ENCODE assay signal across 21 mouse cellular contexts in the genomic region with DNA sequence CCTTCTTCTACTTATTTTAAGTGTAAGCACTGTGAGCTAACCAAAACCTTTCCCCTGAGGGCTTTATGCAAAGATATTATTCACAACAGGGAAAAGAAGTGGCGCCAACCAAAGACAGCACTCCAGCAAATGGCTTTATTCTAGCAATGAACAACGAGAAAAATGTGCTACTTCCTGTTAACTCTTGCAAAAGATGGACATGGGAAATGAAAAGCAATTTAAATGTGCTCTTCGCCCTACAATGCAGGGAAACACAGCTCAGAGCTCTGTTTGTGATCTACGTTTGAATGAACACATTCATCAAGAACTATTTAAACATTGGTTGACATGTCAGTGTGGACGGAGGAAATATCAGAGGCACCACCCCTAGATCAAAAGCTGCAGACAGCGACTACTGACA. TPM values are rescaled to one million over a fixed set of nuclear protein-coding genes. Genes with fewer than 3 reads are reported as not detected.
DNase-seq lines count a peak whose midpoint lies in the region; ATAC-seq and TF ChIP-seq lines count a peak whose summit lies in the region.
"Had no signal": no experiment of that assay in that cellular context is flagged by ENCODE, and none has a peak within 500 bp of the region (broad histone marks: within the 10 kb centered on the region; RNA-seq: fewer than 3 reads in every experiment).

No protein-coding gene starts in this region.

- no peak for TF ChIP-seq CTCF in lung, embryonic 14.5 days (IDR thresholded peaks at IDR 0.05; ENCODE audit: low read depth)
- TF ChIP-seq CTCF in lung, postnatal 0 days (IDR thresholded peaks at IDR 0.05): no peak
- no peak for TF ChIP-seq CTCF in stomach, postnatal 0 days (IDR thresholded peaks at IDR 0.05; ENCODE audit: low read depth)

- no peak overlapping the region for H3K9ac ChIP-seq in lung, embryonic 14.5 days
- no peak overlapping the region for H3K9ac ChIP-seq in lung, postnatal 0 days (replicated peaks; ENCODE audit: low read depth)
- no peak overlapping the region for H3K9ac ChIP-seq in stomach, postnatal 0 days (ENCODE audit: low read length)
- H3K9ac ChIP-seq: embryonic facial prominence, embryonic 12.5 days; forebrain, embryonic 13.5 days; forebrain, embryonic 15.5 days had no signal

- peaks cover 21% of the 10 kb centered on the region; the same call in 1 of the 2 replicates for H3K4me1 ChIP-seq in lung, embryonic 14.5 days (ENCODE audit: insufficient read depth)
- peaks cover 15% of the 10 kb centered on the region; the same call in 1 of the 2 replicates for H3K4me1 ChIP-seq in lung, postnatal 0 days (ENCODE audit: insufficient read depth, low read depth, low read length)
- H3K4me1 ChIP-seq in stomach, postnatal 0 days (replicated peaks; ENCODE audit: control insufficient read depth, insufficient read depth): no peaks in the 10 kb centered on the region
- H3K4me1 ChIP-seq: embryonic facial prominence, embryonic 10.5 days; embryonic facial prominence, embryonic 12.5 days had no signal

- H3K4me3 ChIP-seq in lung, embryonic 14.5 days (ENCODE audit: low read depth, low read length): no peak overlapping the region
- no peak overlapping the region for H3K4me3 ChIP-seq in lung, postnatal 0 days (ENCODE audit: low read depth, low read length)
- H3K4me3 ChIP-seq in stomach, postnatal 0 days (ENCODE audit: low read depth, low read length): no peak overlapping the region
- H3K4me3 ChIP-seq: embryonic facial prominence, embryonic 10.5 days; embryonic facial prominence, embryonic 12.5 days; forebrain, embryonic 13.5 days; forebrain, embryonic 15.5 days had no signal

- no peak overlapping the region for H3K27ac ChIP-seq in lung, embryonic 14.5 days (ENCODE audit: low read depth)
- H3K27ac ChIP-seq in lung, postnatal 0 days (ENCODE audit: low read length): no peak overlapping the region
- 0 out of 2 replicates have a peak overlapping the region, but pooled peaks have one; percentile 13 for H3K27ac ChIP-seq in stomach, postnatal 0 days (replicated peaks)
- H3K27ac ChIP-seq: embryonic facial prominence, embryonic 10.5 days; embryonic facial prominence, embryonic 12.5 days; forebrain, embryonic 13.5 days; forebrain, embryonic 15.5 days had no signal

- no peak overlapping the region for H3K4me2 ChIP-seq in lung, embryonic 14.5 days
- H3K4me2 ChIP-seq in lung, postnatal 0 days (replicated peaks; ENCODE audit: low read depth, low read length): no peak overlapping the region
- no peak overlapping the region for H3K4me2 ChIP-seq in stomach, postnatal 0 days (replicated peaks; ENCODE audit: low read depth)
- H3K4me2 ChIP-seq: embryonic facial prominence, embryonic 12.5 days; forebrain, embryonic 13.5 days; forebrain, embryonic 15.5 days had no signal

- H3K9me3 ChIP-seq in lung, embryonic 14.5 days (ENCODE audit: low read depth, low read length): no peaks in the 10 kb centered on the region
- H3K9me3 ChIP-seq in lung, postnatal 0 days (ENCODE audit: low read length): no peaks in the 10 kb centered on the region
- no peaks in the 10 kb centered on the region for H3K9me3 ChIP-seq in stomach, postnatal 0 days (ENCODE audit: control insufficient read depth, low read length)
- H3K9me3 ChIP-seq: embryonic facial prominence, embryonic 10.5 days; embryonic facial prominence, embryonic 12.5 days; forebrain, embryonic 13.5 days; forebrain, embryonic 15.5 days; G1E had no signal

- ATAC-seq in lung, embryonic 14.5 days (ENCODE audit: insufficient read depth): peak; percentile 67
- ATAC-seq in lung, postnatal 0 days: peak; percentile 60
- peak; percentile 24; the same call in 1 of the 2 replicates for ATAC-seq in stomach, postnatal 0 days (ENCODE audit: low FRiP score, low TSS enrichment)
- ATAC-seq: activated CD4-positive, CD25-positive, alpha-beta regulatory T cell, adult 4 months; forebrain, embryonic 13.5 days; forebrain, embryonic 15.5 days; Patski had no signal

- peak; percentile 80 for TF ChIP-seq EP300 in lung, postnatal 0 days (IDR thresholded peaks at IDR 0.05)
- no peak for TF ChIP-seq EP300 in stomach, postnatal 0 days (optimal IDR thresholded peaks at IDR 0.05)

- no peaks in the 10 kb centered on the region for H3K27me3 ChIP-seq in lung, embryonic 14.5 days (ENCODE audit: insufficient read depth, low read length)
- H3K27me3 ChIP-seq in lung, postnatal 0 days (replicated peaks; ENCODE audit: insufficient read depth, low read length): no peaks in the 10 kb centered on the region
- H3K27me3 ChIP-seq in stomach, postnatal 0 days (ENCODE audit: control insufficient read depth, insufficient read depth, low read length): no peaks in the 10 kb centered on the region
- H3K27me3 ChIP-seq: embryonic facial prominence, embryonic 12.5 days; forebrain, embryonic 13.5 days; forebrain, embryonic 15.5 days; Patski had no signal

- WGBS in lung, embryonic 14.5 days: 11% methylated on average over 6 of the region's 6 CpGs
- WGBS in lung, postnatal 0 days: 19% methylated on average over 6 of the region's 6 CpGs
- WGBS in stomach, postnatal 0 days: 6% methylated on average over 6 of the region's 6 CpGs

- peak; percentile 70 for DNase-seq in lung, embryonic 14.5 days
- no peak for DNase-seq in lung, adult 18-20 months
- DNase-seq in lung, postnatal 0 days (ENCODE audit: low spot score): peak; percentile 62
- DNase-seq in lung, postnatal 10 days: no peak
- DNase-seq in stomach, postnatal 0 days (ENCODE audit: low spot score): no peak
- DNase-seq in spleen, adult 12 weeks (ENCODE audit: low spot score): no peak
- DNase-seq: adrenal gland, adult 8-10 months; adrenal gland, postnatal 14 days; adrenal gland, postnatal 36 days; cerebellum, adult 11-12 months; cerebellum, adult 2 months; cerebellum, adult 9-10 months; cerebellum, postnatal 10 days; cerebellum, postnatal 25 days had no signal

- H3K36me3 ChIP-seq in lung, embryonic 14.5 days (ENCODE audit: insufficient read depth): no peaks in the 10 kb centered on the region
- H3K36me3 ChIP-seq in lung, postnatal 0 days (ENCODE audit: insufficient read depth, low read length): no peaks in the 10 kb centered on the region
- no peaks in the 10 kb centered on the region for H3K36me3 ChIP-seq in stomach, postnatal 0 days (ENCODE audit: control insufficient read depth, insufficient read depth, low read length)
- H3K36me3 ChIP-seq: embryonic facial prominence, embryonic 10.5 days; embryonic facial prominence, embryonic 12.5 days; forebrain, embryonic 15.5 days; G1E had no signal

RNA-seq across cellular contexts. Expression of a gene that starts 20.2 kb away (rescaled TPM):
- polyA plus RNA-seq in lung, embryonic 14.5 days (2014; fragmentation: Nextera tagmentation; extraction: Ambion mirVana): 84.5 and 91.3 TPM in 2 replicates
- 298 and 352 TPM in 2 replicates for polyA plus RNA-seq in lung, postnatal 0 days (2015; fragmentation: Nextera tagmentation; extraction: Ambion mirVana)
- 48.0 and 64.8 TPM in 2 replicates for polyA plus RNA-seq in stomach, postnatal 0 days (2015; fragmentation: Nextera tagmentation; extraction: Ambion mirVana)
- polyA plus RNA-seq: G1E had no signal

Comparison
In these comparisons a context has a peak if more than half of its experiments do, and no peak if none do; other contexts are left out.
1. DNase-seq: peak in lung, embryonic 14.5 days (single experiment) and lung, postnatal 0 days (single experiment); none in lung, adult 18-20 months (0 of 2), lung, postnatal 10 days (single experiment), stomach, postnatal 0 days (single experiment) and spleen, adult 12 weeks (single experiment).
2. Peak in every context shown above with its lines, with median percentiles within 50 percentile points of each other: ATAC-seq.